Mouse (Mus musculus): ENCODE results near the gene Ccsap. TPM values are rescaled to one million over a fixed set of nuclear protein-coding genes. Genes with fewer than 3 reads are reported as not detected.
A peak's percentile ranks its signal among the peaks of the same experiment; 100 is the strongest.

Gene Ccsap
- polyA plus RNA-seq, 1 experiment from 2014 or later, result 6.7 TPM

DNA sequence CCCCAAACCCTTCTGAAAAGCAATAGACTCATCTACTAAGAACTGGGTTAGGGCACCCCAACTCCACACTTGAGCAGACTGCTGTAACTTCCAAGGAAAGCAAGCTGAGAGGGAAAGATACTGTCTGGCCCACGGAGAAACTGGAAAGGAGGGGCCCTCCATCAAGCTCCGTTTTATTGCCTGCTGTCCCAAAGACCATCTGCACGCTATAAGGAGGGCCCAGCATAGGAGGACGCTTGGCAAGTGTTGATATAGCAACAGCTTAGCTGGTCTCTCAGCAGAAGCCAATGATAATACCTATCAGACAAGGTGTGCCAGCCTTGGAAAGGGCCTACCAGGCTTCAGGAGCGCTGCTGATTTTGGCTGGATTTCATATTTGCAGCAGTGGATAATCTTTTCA is 8.4 kb downstream of the Ccsap start:
- no peaks in the 10 kb centered on the region for H3K9me3 ChIP-seq (replicated peaks; ENCODE audit: control insufficient read depth, low read length)
- ATAC-seq (no peak), DNase-seq (ENCODE audit: low spot score) (no peak)
- 79% methylated on average over 5 of the region's 5 CpGs for WGBS
- no peaks in the 10 kb centered on the region for H3K27me3 ChIP-seq (replicated peaks; ENCODE audit: control insufficient read depth, insufficient read depth, low read length)
- no peak overlapping the region for H3K9ac ChIP-seq (ENCODE audit: low read length)
- no peaks in the 10 kb centered on the region for H3K4me1 ChIP-seq (ENCODE audit: control insufficient read depth, insufficient read depth, low read length)
- H3K27ac ChIP-seq (ENCODE audit: low read depth, low read length), result no peak overlapping the region
- H3K4me3 ChIP-seq (ENCODE audit: low read depth, low read length), result no peak overlapping the region
- no peaks in the 10 kb centered on the region for H3K36me3 ChIP-seq (ENCODE audit: control insufficient read depth, insufficient read depth, low read length)
- no peak overlapping the region for H3K4me2 ChIP-seq (ENCODE audit: low read length)

DNA sequence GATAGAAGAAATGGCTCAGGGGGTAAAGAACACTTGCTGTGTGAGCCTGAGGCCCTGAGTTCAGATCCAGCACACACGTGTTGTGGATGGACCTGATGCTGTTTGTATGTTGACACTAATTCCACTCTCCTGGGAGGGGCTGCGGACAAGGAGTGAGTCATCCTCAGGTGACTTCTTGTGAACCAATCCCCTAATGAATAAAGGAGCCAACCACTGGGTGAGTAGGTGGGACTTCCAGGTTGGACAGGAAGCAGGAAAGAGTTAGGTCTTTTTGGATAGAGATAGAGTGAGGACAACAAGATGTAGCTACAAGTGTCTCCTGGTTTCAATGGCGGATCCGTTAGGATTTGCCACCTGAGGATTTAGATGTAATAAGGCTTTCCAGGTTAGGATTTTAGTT is 10.7 kb downstream of the Ccsap start:
- 85% methylated on average over 4 of the region's 4 CpGs for WGBS
- no peaks in the 10 kb centered on the region for H3K4me1 ChIP-seq (ENCODE audit: control insufficient read depth, insufficient read depth, low read length)
- ATAC-seq, result no peak

DNA sequence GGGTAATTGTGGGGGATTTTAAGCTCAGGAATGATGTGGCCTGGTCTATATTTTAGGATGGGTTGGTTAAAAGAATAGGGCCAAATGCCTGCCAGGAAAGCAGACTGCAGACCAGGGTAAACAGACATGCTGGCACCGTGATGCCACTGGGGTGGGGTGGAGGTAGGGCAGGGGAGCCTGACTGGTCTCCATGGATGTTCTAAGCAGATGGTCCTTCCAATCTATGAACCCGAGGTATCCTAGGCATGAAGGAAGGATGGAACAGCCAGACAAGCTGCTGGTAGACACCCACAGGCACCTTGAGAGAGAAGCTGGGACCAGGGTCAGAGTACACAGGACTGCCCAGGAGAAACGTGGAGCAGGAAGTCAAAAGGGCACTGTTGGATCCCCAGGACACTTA is 12.5 kb downstream of the Ccsap start:
- no peak for ATAC-seq
- Histone ChIP-seq H3K27ac (ENCODE audit: low read depth, low read length) (no peak overlapping the region), H3K4me3 (ENCODE audit: low read depth, low read length) (no peak overlapping the region), H3K27me3 (replicated peaks; ENCODE audit: control insufficient read depth, insufficient read depth, low read length) (no peaks in the 10 kb centered on the region), H3K4me1 (ENCODE audit: control insufficient read depth, insufficient read depth, low read length) (no peaks in the 10 kb centered on the region), H3K9me3 (replicated peaks; ENCODE audit: control insufficient read depth, low read length) (no peaks in the 10 kb centered on the region), H3K4me2 (ENCODE audit: low read length) (no peak overlapping the region), H3K36me3 (ENCODE audit: control insufficient read depth, insufficient read depth, low read length) (no peaks in the 10 kb centered on the region), H3K9ac (ENCODE audit: low read length) (no peak overlapping the region)
- no peak for DNase-seq (ENCODE audit: low spot score)
- WGBS, result 66% methylated on average over 3 of the region's 3 CpGs

More for the DNA sequence above, 10.7 kb downstream of the Ccsap start:
- no peak overlapping the region for H3K9ac ChIP-seq (ENCODE audit: low read length)
- no peak overlapping the region for H3K4me2 ChIP-seq (ENCODE audit: low read length)
- H3K4me3 ChIP-seq (ENCODE audit: low read depth, low read length), result no peak overlapping the region
- no peak for DNase-seq (ENCODE audit: low spot score)
- no peaks in the 10 kb centered on the region for H3K9me3 ChIP-seq (replicated peaks; ENCODE audit: control insufficient read depth, low read length)
- no peaks in the 10 kb centered on the region for H3K36me3 ChIP-seq (ENCODE audit: control insufficient read depth, insufficient read depth, low read length)
- H3K27ac ChIP-seq (ENCODE audit: low read depth, low read length), result no peak overlapping the region
- no peaks in the 10 kb centered on the region for H3K27me3 ChIP-seq (replicated peaks; ENCODE audit: control insufficient read depth, insufficient read depth, low read length)

DNA sequence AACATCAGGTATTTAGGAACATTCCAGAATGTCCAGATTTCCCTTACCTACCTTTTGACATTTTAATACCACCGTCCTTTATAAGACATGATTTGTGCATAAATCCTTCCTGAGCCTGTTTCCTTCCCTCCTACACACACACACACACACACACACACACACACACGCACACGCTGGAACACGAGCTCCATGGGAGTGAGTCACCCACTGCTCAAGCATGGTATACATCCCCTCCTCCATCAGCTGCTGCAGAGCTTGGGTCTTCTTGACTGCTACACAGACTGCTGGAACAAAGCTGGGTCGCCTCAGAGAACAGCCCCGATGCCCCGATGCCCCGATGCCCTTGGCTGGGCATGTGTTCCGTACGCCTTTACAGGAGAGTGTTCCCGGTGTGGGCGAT is 13.5 kb downstream of the Ccsap start:
- DNase-seq (ENCODE audit: low spot score), result no peak
- Histone ChIP-seq H3K27ac (ENCODE audit: low read depth, low read length) (no peak overlapping the region), H3K4me2 (ENCODE audit: low read length) (no peak overlapping the region), H3K27me3 (replicated peaks; ENCODE audit: control insufficient read depth, insufficient read depth, low read length) (no peaks in the 10 kb centered on the region), H3K36me3 (ENCODE audit: control insufficient read depth, insufficient read depth, low read length) (peaks cover under 1% of the 10 kb centered on the region; the same call in 1 of the 2 replicates), H3K4me1 (ENCODE audit: control insufficient read depth, insufficient read depth, low read length) (no peaks in the 10 kb centered on the region), H3K4me3 (ENCODE audit: low read depth, low read length) (no peak overlapping the region), H3K9me3 (replicated peaks; ENCODE audit: control insufficient read depth, low read length) (no peaks in the 10 kb centered on the region), H3K9ac (ENCODE audit: low read length) (no peak overlapping the region)
- WGBS, result 94% methylated on average over 12 of the region's 12 CpGs
- no peak for ATAC-seq

DNA sequence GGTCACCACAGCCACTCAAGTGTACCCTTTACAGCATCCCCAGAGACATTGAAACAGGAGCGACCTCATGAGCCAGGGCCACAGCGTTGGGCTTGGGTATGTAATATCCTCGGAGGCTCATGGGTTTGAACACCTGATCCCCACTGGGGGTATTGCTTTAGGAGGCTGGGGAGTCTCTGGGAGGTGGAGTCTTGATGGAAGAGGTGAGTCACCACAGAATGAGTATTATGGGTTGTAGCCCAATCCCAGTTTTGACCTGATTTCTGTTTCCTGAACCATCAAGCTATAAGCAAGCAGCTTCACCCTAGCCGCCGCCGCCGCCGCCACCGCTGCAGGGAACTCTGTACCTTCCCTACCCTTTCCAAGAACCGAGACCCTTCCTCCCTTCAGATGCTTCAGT is 14.0 kb downstream of the Ccsap start:
- Histone ChIP-seq H3K36me3 (ENCODE audit: control insufficient read depth, insufficient read depth, low read length) (peaks cover 6% of the 10 kb centered on the region; the same call in 1 of the 2 replicates), H3K4me3 (ENCODE audit: low read depth, low read length) (no peak overlapping the region), H3K27ac (ENCODE audit: low read depth, low read length) (no peak overlapping the region), H3K9ac (ENCODE audit: low read length) (no peak overlapping the region), H3K4me1 (ENCODE audit: control insufficient read depth, insufficient read depth, low read length) (no peaks in the 10 kb centered on the region), H3K9me3 (replicated peaks; ENCODE audit: control insufficient read depth, low read length) (no peaks in the 10 kb centered on the region), H3K4me2 (ENCODE audit: low read length) (no peak overlapping the region), H3K27me3 (replicated peaks; ENCODE audit: control insufficient read depth, insufficient read depth, low read length) (no peaks in the 10 kb centered on the region)
- WGBS, result 94% methylated on average over 10 of the region's 10 CpGs
- DNase-seq (ENCODE audit: low spot score), result no peak
- no peak for ATAC-seq

DNA sequence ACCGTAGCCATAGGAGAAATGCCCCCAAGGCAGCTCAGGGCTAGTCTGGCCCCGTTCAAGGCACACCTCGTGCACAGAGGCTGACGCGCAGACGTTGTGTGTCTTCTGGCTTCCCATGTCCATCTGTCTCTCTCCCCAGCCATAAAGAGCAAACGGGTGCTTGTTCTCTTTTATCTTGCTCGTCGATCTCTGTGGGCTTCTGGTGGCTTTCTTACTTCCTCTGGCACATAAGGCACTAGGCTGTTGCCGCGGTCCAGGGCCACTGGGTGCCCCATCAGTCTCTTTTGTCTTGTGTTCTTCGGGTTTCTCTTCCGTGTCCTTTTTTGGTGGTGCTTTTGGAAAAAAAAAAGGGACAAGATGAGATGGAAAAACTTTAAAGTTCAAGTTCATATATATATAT is 14.9 kb downstream of the Ccsap start:
- Histone ChIP-seq H3K27me3 (replicated peaks; ENCODE audit: control insufficient read depth, insufficient read depth, low read length) (no peaks in the 10 kb centered on the region), H3K9me3 (replicated peaks; ENCODE audit: control insufficient read depth, low read length) (no peaks in the 10 kb centered on the region), H3K27ac (ENCODE audit: low read depth, low read length) (peak overlapping the region; percentile 67), H3K4me2 (ENCODE audit: low read length) (no peak overlapping the region), H3K36me3 (ENCODE audit: control insufficient read depth, insufficient read depth, low read length) (peaks cover 6% of the 10 kb centered on the region; the same call in 1 of the 2 replicates), H3K9ac (ENCODE audit: low read length) (no peak overlapping the region), H3K4me1 (ENCODE audit: control insufficient read depth, insufficient read depth, low read length) (no peaks in the 10 kb centered on the region), H3K4me3 (ENCODE audit: low read depth, low read length) (no peak overlapping the region)
- DNase-seq (ENCODE audit: low spot score) (no peak), ATAC-seq (no peak)
- WGBS, result 95% methylated on average over 13 of the region's 13 CpGs

DNA sequence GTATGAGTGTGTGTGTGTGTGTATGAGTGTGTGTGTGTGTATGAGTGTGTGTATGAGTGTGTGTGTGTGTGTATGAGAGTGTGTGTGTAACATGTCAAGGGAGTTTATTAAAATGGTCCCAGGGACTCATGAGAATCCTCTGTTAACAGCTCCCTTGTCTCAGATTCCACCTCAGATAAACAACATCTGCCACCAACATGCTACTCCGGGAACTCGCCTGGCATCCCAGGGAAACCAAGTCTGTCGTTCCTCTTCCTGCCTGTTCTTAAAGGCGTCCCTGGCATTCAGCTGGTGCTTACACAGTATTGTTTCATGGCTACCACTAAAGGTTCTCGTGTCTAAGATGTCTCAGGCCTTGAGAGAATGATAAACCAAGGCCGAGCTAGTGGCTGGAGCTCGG is 15.7 kb downstream of the Ccsap start:
- H3K4me2 ChIP-seq (ENCODE audit: low read length), result no peak overlapping the region
- no peaks in the 10 kb centered on the region for H3K27me3 ChIP-seq (replicated peaks; ENCODE audit: control insufficient read depth, insufficient read depth, low read length)
- no peak overlapping the region for H3K9ac ChIP-seq (ENCODE audit: low read length)
- no peak overlapping the region for H3K4me3 ChIP-seq (ENCODE audit: low read depth, low read length)
- no peaks in the 10 kb centered on the region for H3K4me1 ChIP-seq (ENCODE audit: control insufficient read depth, insufficient read depth, low read length)
- DNase-seq (ENCODE audit: low spot score) (peak; percentile 40), ATAC-seq (no peak)
- no peaks in the 10 kb centered on the region for H3K9me3 ChIP-seq (replicated peaks; ENCODE audit: control insufficient read depth, low read length)
- WGBS, result 69% methylated on average over 7 of the region's 7 CpGs
- peaks cover 6% of the 10 kb centered on the region; the same call in 1 of the 2 replicates for H3K36me3 ChIP-seq (ENCODE audit: control insufficient read depth, insufficient read depth, low read length)
- H3K27ac ChIP-seq (ENCODE audit: low read depth, low read length), result 0 out of 2 replicates have a peak overlapping the region, but pooled peaks have one; percentile 67

DNA sequence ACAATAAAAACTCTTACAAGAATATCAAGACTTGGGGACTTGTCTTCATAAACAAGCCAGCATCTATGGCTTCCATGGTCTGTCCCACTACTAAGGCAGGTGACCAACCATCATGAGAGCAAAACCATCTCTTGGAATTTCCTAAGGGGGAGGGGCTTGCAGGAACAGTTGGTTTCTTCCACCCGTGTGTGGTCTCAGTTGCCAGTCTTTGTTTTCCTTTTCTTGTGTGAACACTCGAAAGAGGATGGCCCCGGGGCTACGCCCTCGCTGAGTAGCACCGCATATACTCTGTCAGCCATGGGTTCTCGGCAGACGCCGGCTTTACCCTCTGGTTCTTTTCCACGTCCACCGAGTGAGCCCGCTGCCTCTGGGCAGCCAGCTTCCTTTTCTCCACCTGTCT is 17.9 kb downstream of the Ccsap start:
- Histone ChIP-seq H3K4me3 (ENCODE audit: low read depth, low read length) (no peak overlapping the region), H3K27me3 (replicated peaks; ENCODE audit: control insufficient read depth, insufficient read depth, low read length) (no peaks in the 10 kb centered on the region), H3K36me3 (ENCODE audit: control insufficient read depth, insufficient read depth, low read length) (peaks cover 11% of the 10 kb centered on the region), H3K9ac (ENCODE audit: low read length) (no peak overlapping the region), H3K4me2 (ENCODE audit: low read length) (no peak overlapping the region), H3K27ac (ENCODE audit: low read depth, low read length) (no peak overlapping the region), H3K9me3 (replicated peaks; ENCODE audit: control insufficient read depth, low read length) (no peaks in the 10 kb centered on the region), H3K4me1 (ENCODE audit: control insufficient read depth, insufficient read depth, low read length) (no peaks in the 10 kb centered on the region)
- ATAC-seq (no peak), DNase-seq (ENCODE audit: low spot score) (no peak)
- WGBS, result 88% methylated on average over 12 of the region's 12 CpGs

DNA sequence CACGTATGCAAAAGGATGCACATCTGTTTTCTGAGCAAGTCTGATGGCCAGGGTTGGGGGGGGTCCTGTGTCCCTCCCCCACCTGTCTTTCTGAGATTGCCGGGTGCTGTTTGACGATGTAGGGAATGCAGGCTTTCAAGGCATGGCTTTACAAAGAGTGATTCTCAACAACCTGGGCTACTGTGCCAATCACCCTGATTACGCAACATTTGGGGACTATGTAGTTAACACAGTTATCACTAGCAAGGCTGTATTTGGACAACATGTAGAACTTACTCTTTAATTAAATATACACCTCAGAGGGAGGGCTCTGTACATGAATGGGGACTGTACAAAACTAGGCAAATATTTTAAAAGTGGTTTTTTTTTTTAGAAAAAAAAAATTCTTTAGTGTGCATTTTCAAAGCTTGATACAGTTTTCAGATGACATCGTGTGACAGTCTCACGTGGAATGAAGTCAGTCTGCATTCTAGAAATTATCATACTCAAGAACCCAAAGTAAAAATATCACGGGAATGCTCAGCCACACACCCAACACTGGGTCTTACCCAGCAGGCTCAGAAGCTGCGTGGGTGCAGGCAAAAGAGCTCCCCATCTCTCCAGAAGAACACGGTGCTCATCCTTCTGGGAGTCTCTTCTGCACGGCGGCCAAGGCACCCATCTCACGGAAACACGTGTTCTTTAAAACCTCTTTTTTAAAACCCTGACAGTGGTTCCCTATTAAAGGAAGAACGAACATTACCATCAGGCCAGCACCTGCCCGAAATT is 19.2 kb downstream of the Ccsap start:
- 92% methylated on average over 15 of the region's 15 CpGs for WGBS
- DNase-seq (ENCODE audit: low spot score) (no peak), ATAC-seq (no peak)
- Histone ChIP-seq H3K27ac (ENCODE audit: low read depth, low read length) (no peak overlapping the region), H3K9me3 (replicated peaks; ENCODE audit: control insufficient read depth, low read length) (no peaks in the 10 kb centered on the region), H3K4me1 (ENCODE audit: control insufficient read depth, insufficient read depth, low read length) (no peaks in the 10 kb centered on the region), H3K4me3 (ENCODE audit: low read depth, low read length) (no peak overlapping the region), H3K36me3 (ENCODE audit: control insufficient read depth, insufficient read depth, low read length) (peaks cover 19% of the 10 kb centered on the region), H3K4me2 (ENCODE audit: low read length) (no peak overlapping the region), H3K27me3 (replicated peaks; ENCODE audit: control insufficient read depth, insufficient read depth, low read length) (no peaks in the 10 kb centered on the region), H3K9ac (ENCODE audit: low read length) (no peak overlapping the region)

All from forebrain, embryonic 14.5 days (tissue).